Mouse (Mus musculus) testis, adult 2 months (tissue): ENCODE measurements around the gene Foxn3. TPM values are rescaled to one million over a fixed set of nuclear protein-coding genes. Genes with fewer than 3 reads are reported as not detected.
A peak's percentile ranks its signal among the peaks of the same experiment; 100 is the strongest.

Experiments used
- H3K27ac ChIP-seq: fragments of 200-500 bp; 2 replicates; pipeline ENCODE4 v1.5.1; 2012; ENCODE audit warnings: low read depth, low read length; ENCODE audit not compliant: control insufficient read depth, insufficient read depth
- H3K27me3 ChIP-seq: fragments of 200-500 bp; 2 replicates; pipeline ENCODE4 v1.6.1; 2012; ENCODE audit warnings: mild to moderate bottlenecking, low read length, moderate library complexity; ENCODE audit not compliant: control insufficient read depth, insufficient read depth
- H3K36me3 ChIP-seq: fragments of 200-500 bp; 2 replicates; pipeline ENCODE4 v1.6.1; 2012; ENCODE audit warnings: mild to moderate bottlenecking, low read length; ENCODE audit not compliant: control insufficient read depth, insufficient read depth
- H3K4me1 ChIP-seq: fragments of 200-500 bp; 2 replicates; pipeline ENCODE4 v1.6.1; 2012; ENCODE audit warnings: low read length; ENCODE audit not compliant: control insufficient read depth, insufficient read depth
- H3K4me3 ChIP-seq: fragments of 200-500 bp; 2 replicates; pipeline ENCODE4 v1.5.1; 2012; ENCODE audit warnings: low read depth, mild to moderate bottlenecking, low read length, moderate library complexity, mixed read lengths; ENCODE audit not compliant: control insufficient read depth
- CTCF ChIP-seq: fragments of 200-500 bp; IDR thresholded peaks from 2 replicates; pipeline ENCODE4 v1.5.1; 2012; ENCODE audit warnings: low read depth, mild to moderate bottlenecking, inconsistent platforms, low read length, moderate library complexity; ENCODE audit not compliant: control insufficient read depth, insufficient read depth, insufficient replicate concordance
- POLR2A ChIP-seq: fragments of 200-500 bp; IDR thresholded peaks from 2 replicates; pipeline ENCODE4 v1.6.1; 2012; ENCODE audit warnings: low read depth, mild to moderate bottlenecking, inconsistent platforms, low read length, moderate library complexity; ENCODE audit not compliant: control insufficient read depth
- polyA plus RNA-seq: library from polyadenylated mRNA; depleted of rRNA; stranded (reverse); fragments of >200 nt; gene quantifications from 2 replicates; pipeline ENCODE4 v1.2.3, GENCODE M21; 2012

The Foxn3 gene
- polyA plus RNA-seq, 1 experiment: 7.3 TPM

- no peaks in the 10 kb centered on the region for H3K27me3 ChIP-seq
- peaks cover 4% of the 10 kb centered on the region; the same call in 1 of the 2 replicates for H3K4me1 ChIP-seq
- H3K36me3 ChIP-seq: no peaks in the 10 kb centered on the region
- H3K4me3 ChIP-seq: no peak overlapping the region
- TF ChIP-seq CTCF: no peak
- no peak for TF ChIP-seq POLR2A
- no peak overlapping the region for H3K27ac ChIP-seq
Observed at GRCm38 (mm10) chr12:99574299-99574698, 10.9 kb upstream of the Foxn3 start.

DNA sequence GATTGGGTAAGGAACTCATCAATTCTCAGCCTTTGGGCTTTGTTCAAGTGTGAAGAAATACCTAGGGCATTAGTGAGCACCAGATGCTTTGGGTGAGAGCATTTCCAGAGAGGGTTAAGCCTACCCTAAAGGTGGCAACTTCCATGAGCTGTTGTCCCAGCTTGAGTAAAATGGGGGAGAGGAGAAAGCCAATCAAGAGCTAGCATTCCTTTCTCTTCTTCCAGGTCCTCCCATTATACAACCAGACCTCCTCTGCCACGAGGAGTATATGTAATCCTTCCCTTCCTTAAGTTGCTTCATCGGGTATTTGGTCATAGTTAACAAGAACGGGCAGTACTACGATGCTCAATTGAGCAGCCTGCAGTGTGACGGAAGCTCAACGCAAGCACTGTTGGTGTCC is 9.7 kb upstream of the Foxn3 start:
- no peak overlapping the region for H3K27ac ChIP-seq
- no peak for TF ChIP-seq CTCF
- no peak for TF ChIP-seq POLR2A
- H3K4me3 ChIP-seq: no peak overlapping the region

GRCm38 (mm10) chr12:99571999-99572398 is 8.6 kb upstream of the Foxn3 start:
- H3K4me1 ChIP-seq: peaks cover 4% of the 10 kb centered on the region; the same call in 1 of the 2 replicates
- no peaks in the 10 kb centered on the region for H3K27me3 ChIP-seq
- no peaks in the 10 kb centered on the region for H3K36me3 ChIP-seq
- no peak overlapping the region for H3K27ac ChIP-seq
- TF ChIP-seq CTCF (no peak), POLR2A (no peak)
- no peak overlapping the region for H3K4me3 ChIP-seq

More for the DNA sequence above, 9.7 kb upstream of the Foxn3 start:
- no peaks in the 10 kb centered on the region for H3K27me3 ChIP-seq
- H3K36me3 ChIP-seq: no peaks in the 10 kb centered on the region
- peaks cover 4% of the 10 kb centered on the region; the same call in 1 of the 2 replicates for H3K4me1 ChIP-seq

DNA sequence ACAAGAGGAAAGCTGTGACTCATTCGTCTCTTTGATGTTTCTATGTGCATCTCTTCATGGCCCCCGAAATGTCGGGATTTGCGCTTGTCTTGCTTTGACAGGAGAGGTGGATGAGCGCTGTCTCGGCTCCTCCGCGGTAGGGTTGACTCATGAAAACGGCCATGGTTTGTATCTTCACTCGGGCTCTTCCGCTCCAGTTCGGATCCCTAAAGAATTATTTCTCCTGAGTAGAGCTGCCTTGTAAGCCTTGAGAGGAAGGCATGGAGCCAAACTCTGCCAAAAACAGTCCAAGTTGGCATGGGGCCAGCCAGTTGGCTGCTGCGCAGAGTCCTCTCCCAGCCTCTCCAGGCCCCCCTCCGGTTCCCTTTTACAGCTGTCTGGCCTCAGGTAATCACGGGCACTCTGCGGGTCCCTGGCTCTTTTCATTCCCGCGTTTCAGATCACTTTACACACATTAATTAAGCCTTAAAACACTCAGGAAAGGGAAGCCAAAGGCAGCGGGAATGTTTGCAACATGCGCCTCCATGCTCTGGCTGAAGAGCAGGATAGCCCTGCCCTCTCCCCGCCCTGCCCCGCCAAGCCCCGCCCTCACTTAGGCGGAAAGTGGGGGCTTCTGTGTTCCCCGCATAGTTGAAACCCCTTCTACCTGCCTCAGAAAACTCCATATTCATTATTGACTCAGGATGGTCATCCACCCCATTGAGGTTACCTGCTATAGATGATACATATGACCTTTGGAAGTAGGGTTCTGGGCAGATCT is 7.0 kb upstream of the Foxn3 start:
- Histone ChIP-seq H3K36me3 (no peaks in the 10 kb centered on the region), H3K27me3 (no peaks in the 10 kb centered on the region), H3K4me3 (peak overlapping the region; percentile 58), H3K4me1 (peaks cover 4% of the 10 kb centered on the region; the same call in 1 of the 2 replicates), H3K27ac (no peak overlapping the region)
- no peak for TF ChIP-seq CTCF
- no peak for TF ChIP-seq POLR2A

DNA sequence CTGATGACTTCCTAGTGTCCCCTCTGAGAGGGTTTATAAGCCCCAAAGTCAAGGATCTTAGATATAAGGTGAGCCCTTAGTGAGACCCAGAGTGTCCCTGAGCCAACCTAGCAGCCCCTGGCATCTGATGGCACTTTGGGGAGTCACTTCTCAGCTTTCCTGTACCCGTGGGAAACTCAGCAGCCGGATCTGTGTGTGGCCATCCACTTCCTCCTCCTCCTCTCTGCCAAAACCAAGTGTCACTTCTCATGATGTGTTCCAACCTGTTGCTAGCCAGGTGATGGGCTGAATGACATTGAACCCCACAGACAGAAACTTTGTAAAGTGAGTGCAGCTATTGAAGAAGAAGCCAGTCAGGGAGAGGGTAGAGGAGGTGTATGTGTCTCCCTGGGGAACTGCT is 2.2 kb upstream of the Foxn3 start:
- Histone ChIP-seq H3K27me3 (no peaks in the 10 kb centered on the region; the same call in 1 of the 2 replicates), H3K36me3 (no peaks in the 10 kb centered on the region), H3K4me1 (peaks cover 13% of the 10 kb centered on the region), H3K4me3 (no peak overlapping the region), H3K27ac (no peak overlapping the region)
- TF ChIP-seq CTCF: no peak
- no peak for TF ChIP-seq POLR2A

DNA sequence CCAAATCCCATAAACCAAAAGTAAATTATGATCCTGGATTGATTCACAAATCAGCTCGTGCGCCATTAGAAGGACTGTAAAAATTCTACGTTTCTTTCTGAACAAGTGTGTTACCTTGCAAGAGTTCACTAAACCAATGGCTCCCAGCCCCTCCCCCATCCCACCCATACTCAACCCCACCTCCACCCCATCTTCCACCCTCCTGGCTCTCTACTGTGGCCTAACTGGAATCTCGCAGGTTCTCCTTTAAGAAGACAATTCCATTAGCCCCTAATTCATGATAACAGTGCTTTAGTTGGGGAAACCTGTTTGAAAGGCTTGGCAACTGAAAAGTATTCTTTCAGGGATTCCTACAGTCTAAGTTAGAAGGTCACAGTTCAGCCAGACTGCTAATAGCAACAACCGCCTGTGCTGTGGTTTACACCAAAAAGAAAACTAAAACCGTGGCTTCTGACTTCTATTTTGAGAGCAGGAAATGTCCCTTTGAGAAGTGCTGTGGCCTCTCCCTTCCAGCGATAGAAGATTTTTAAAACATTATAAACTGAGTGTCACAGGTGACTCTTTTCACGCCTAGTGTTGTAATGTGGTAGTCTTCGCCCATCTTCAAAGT is 1.0 kb upstream of the Foxn3 start:
- Histone ChIP-seq H3K36me3 (no peaks in the 10 kb centered on the region), H3K27me3 (no peaks in the 10 kb centered on the region; the same call in 1 of the 2 replicates), H3K4me3 (no peak overlapping the region), H3K4me1 (peaks cover 9% of the 10 kb centered on the region), H3K27ac (no peak overlapping the region)
- TF ChIP-seq POLR2A (no peak), CTCF (no peak)

DNA sequence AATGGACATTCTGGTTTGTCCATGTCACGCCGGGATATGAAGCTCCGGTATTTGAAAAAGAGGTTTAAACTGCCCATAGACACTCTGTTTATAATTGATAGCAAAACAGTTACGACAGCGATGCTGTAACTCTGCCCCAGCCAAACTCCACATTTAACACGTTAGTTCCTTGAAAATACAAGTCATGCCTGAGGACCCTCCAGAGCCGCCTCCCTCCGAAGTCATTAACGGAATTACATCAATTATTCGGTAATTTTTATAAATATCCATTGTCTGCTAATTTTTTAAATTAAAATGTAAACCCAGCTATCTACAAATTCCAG is 554 bp downstream of the Foxn3 start:
- TF ChIP-seq POLR2A: no peak
- no peak for TF ChIP-seq CTCF
- Histone ChIP-seq H3K27ac (no peak overlapping the region), H3K27me3 (no peaks in the 10 kb centered on the region; the same call in 1 of the 2 replicates), H3K36me3 (no peaks in the 10 kb centered on the region), H3K4me1 (peaks cover 9% of the 10 kb centered on the region), H3K4me3 (peak overlapping the region; percentile 53; the same call in 1 of the 2 replicates)
